Mouse (Mus musculus): ENCODE data around the gene Eln. TPM values are rescaled to one million over a fixed set of nuclear protein-coding genes. Genes with fewer than 3 reads are reported as not detected.

The Eln gene
- polyA plus RNA-seq, 1 experiment from 2014 or later = 81.1 TPM

DNA sequence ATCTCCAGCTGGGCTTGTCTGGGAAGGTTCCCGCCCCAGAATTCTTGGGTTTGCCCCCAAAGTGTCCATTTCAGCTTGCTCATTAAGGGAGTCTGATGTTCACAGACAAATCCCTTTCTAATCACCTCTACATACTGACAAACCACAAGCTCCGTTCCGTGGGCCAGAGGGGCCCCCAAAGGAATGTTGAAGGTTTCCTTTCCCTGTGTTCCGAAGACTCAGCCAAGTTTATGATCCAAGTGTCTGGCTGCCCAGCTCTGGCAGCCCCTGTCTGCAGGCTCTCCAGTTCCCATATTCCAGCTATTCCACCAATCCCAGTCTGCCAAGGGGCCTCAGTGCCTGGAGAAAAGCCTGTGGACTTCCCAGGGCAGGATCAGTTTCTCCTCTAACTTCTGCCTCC is 27.1 kb downstream of the Eln start:
- 36% methylated on average over 4 of the region's 4 CpGs for whole genome bisulfite sequencing
- peaks cover 54% of the 10 kb centered on the region for H3K36me3 ChIP-seq
- peaks cover 18% of the 10 kb centered on the region for H3K4me1 ChIP-seq
- H3K9ac ChIP-seq = peak overlapping the region; percentile 44; the same call in 1 of the 2 replicates
- no peak for ATAC-seq (ENCODE audit: insufficient number of reproducible peaks, insufficient read depth, low FRiP score, low TSS enrichment, low read depth)
- H3K4me3 ChIP-seq = no peak overlapping the region
- no peak overlapping the region for H3K4me2 ChIP-seq
- peak overlapping the region; percentile 41 for H3K27ac ChIP-seq
- no peaks in the 10 kb centered on the region for H3K9me3 ChIP-seq
- peaks cover 5% of the 10 kb centered on the region; the same call in 1 of the 2 replicates for H3K27me3 ChIP-seq

DNA sequence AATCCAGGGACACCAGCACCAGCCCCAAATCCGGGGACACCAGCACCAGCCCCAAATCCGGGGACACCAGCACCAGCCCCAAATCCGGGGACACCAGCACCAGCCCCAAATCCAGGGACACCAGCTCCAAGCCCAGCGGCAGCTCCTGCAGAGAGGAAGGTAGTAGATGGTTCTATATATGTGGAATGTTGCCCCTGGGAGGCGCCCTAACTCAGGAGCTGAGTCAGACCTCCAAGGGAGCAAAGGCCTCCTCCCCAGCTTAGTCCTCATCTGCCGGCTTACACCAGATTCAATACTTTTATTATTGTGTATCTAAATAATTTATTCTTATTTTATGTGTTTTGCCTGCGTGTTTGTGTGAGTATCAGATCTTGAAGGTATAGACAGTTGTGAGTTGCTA is 36.0 kb downstream of the Eln start:
- no peaks in the 10 kb centered on the region; the same call in 1 of the 2 replicates for H3K27me3 ChIP-seq
- H3K9me3 ChIP-seq = no peaks in the 10 kb centered on the region
- H3K4me2 ChIP-seq = no peak overlapping the region
- H3K9ac ChIP-seq = no peak overlapping the region
- WGBS = 69% methylated on average over 7 of the region's 7 CpGs
- peaks cover 72% of the 10 kb centered on the region for H3K36me3 ChIP-seq
- no peaks in the 10 kb centered on the region for H3K4me1 ChIP-seq
- no peak for ATAC-seq (ENCODE audit: insufficient number of reproducible peaks, insufficient read depth, low FRiP score, low TSS enrichment, low read depth)
- H3K27ac ChIP-seq = no peak overlapping the region
- H3K4me3 ChIP-seq = no peak overlapping the region

DNA sequence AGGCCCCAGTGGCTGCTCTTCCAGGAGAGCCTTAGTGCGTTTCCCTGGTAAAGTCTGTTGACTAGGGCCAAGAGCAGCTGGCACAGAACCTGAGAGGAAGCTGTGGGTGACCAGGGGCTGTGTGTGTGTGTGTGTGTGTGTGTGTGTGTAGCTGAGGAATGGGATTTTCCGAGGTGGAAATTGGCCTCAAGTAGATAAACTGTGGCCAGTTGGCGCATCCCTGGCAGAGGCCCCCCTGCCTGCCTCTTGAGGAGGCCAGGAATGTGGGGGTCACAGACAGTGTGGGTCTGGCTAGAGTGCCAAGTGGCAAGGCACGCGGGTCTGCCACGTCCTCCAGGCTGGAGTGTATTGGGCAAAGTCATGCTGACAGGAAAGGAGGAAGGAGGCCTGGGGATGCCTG is 37.8 kb downstream of the Eln start:
- ATAC-seq (ENCODE audit: insufficient number of reproducible peaks, insufficient read depth, low FRiP score, low TSS enrichment, low read depth) = no peak
- Histone ChIP-seq H3K4me2 (no peak overlapping the region), H3K9ac (no peak overlapping the region), H3K27me3 (no peaks in the 10 kb centered on the region; the same call in 1 of the 2 replicates), H3K27ac (no peak overlapping the region; the same call in 1 of the 2 replicates), H3K4me1 (no peaks in the 10 kb centered on the region), H3K36me3 (peaks cover 72% of the 10 kb centered on the region), H3K4me3 (no peak overlapping the region), H3K9me3 (no peaks in the 10 kb centered on the region)
- 62% methylated on average over 6 of the region's 6 CpGs for WGBS

GRCm38 (mm10) chr5:134704157-134704556 is 43.0 kb downstream of the Eln start:
- Histone ChIP-seq H3K4me1 (peaks cover 6% of the 10 kb centered on the region; the same call in 1 of the 2 replicates), H3K27ac (no peak overlapping the region), H3K36me3 (peaks cover 44% of the 10 kb centered on the region), H3K27me3 (no peaks in the 10 kb centered on the region; the same call in 1 of the 2 replicates), H3K4me2 (no peak overlapping the region), H3K9ac (no peak overlapping the region), H3K9me3 (no peaks in the 10 kb centered on the region), H3K4me3 (no peak overlapping the region)
- ATAC-seq (ENCODE audit: insufficient number of reproducible peaks, insufficient read depth, low FRiP score, low TSS enrichment, low read depth) = no peak

GRCm38 (mm10) chr5:134695539-134695938 is 51.6 kb downstream of the Eln start:
- ATAC-seq (ENCODE audit: insufficient number of reproducible peaks, insufficient read depth, low FRiP score, low TSS enrichment, low read depth) = no peak

DNA sequence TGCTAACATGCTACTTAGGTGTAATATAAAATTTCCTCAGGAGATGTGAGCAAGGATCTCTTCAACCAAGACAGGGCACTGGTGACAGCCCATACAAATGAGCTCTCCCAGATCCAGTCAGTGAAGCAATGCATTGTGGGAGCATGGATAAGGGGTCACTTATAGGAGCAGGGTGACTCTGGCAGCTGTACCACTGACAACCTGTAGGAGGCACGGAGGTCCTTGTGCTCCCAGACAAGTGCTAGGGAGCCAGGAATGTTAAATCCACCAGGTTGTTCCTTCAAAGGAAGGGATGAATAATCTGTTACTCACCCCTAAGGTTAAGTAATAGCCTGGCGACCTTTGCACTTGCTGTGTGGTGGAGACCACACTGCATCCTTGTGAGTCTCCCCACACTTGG is 52.0 kb downstream of the Eln start:
- no peaks in the 10 kb centered on the region for H3K36me3 ChIP-seq
- no peak for ATAC-seq (ENCODE audit: insufficient number of reproducible peaks, insufficient read depth, low FRiP score, low TSS enrichment, low read depth)
- H3K4me1 ChIP-seq = no peaks in the 10 kb centered on the region
- H3K4me2 ChIP-seq = no peak overlapping the region
- H3K4me3 ChIP-seq = no peak overlapping the region
- H3K9me3 ChIP-seq = no peaks in the 10 kb centered on the region
- H3K9ac ChIP-seq = no peak overlapping the region
- WGBS = 13% methylated on average over 2 of the region's 2 CpGs
- no peaks in the 10 kb centered on the region for H3K27me3 ChIP-seq
- no peak overlapping the region for H3K27ac ChIP-seq

More at GRCm38 (mm10) chr5:134695539-134695938, 51.6 kb downstream of the Eln start:
- no peaks in the 10 kb centered on the region for H3K9me3 ChIP-seq
- H3K27ac ChIP-seq = no peak overlapping the region
- no peak overlapping the region for H3K4me3 ChIP-seq
- WGBS = 52% methylated on average over 2 of the region's 2 CpGs
- no peaks in the 10 kb centered on the region for H3K36me3 ChIP-seq
- no peak overlapping the region for H3K9ac ChIP-seq
- no peak overlapping the region for H3K4me2 ChIP-seq
- peaks cover under 1% of the 10 kb centered on the region; the same call in 1 of the 2 replicates for H3K4me1 ChIP-seq
- H3K27me3 ChIP-seq = no peaks in the 10 kb centered on the region

- Histone ChIP-seq H3K27me3 (no peaks in the 10 kb centered on the region), H3K4me1 (no peaks in the 10 kb centered on the region), H3K36me3 (no peaks in the 10 kb centered on the region), H3K4me3 (no peak overlapping the region), H3K27ac (no peak overlapping the region), H3K9me3 (no peaks in the 10 kb centered on the region), H3K9ac (no peak overlapping the region), H3K4me2 (no peak overlapping the region)
- no peak for ATAC-seq (ENCODE audit: insufficient number of reproducible peaks, insufficient read depth, low FRiP score, low TSS enrichment, low read depth)
- 94% methylated on average over 1 of the region's 1 CpGs for WGBS
Observed at GRCm38 (mm10) chr5:134692704-134693103, 54.4 kb downstream of the Eln start.

DNA sequence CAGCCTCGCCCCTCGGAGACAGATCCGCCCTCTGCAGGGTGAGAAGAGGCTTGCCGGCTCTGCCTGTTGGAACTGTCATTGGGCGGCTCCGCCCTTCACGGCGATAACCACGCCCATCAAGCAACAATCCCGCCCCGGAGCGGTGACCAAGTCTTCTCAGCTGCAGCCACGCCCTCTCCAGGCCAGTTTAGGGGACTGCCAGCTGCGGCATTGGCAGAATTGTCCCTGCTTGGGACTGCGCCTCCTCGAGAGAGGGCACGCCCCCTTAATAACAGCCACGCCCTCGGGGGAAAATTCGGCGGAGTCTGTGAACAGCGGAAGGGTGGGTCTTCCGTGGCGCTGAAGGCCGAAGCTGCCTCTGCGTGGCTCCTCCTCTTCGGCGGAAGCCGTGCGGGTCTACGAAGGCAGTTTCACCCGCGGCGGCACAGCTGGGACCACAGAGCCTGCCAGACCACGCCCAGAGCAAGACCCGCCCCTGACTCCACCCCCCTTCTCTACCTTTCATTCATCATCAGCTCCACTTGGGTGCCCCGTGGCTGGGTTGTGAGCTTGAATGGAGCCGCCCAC is 58.3 kb downstream of the Eln start:
- ATAC-seq (ENCODE audit: insufficient number of reproducible peaks, insufficient read depth, low FRiP score, low TSS enrichment, low read depth) = peak; percentile 96
- peak overlapping the region; percentile 57 for H3K9ac ChIP-seq
- WGBS = under 1% methylated on average over 38 of the region's 38 CpGs

DNA sequence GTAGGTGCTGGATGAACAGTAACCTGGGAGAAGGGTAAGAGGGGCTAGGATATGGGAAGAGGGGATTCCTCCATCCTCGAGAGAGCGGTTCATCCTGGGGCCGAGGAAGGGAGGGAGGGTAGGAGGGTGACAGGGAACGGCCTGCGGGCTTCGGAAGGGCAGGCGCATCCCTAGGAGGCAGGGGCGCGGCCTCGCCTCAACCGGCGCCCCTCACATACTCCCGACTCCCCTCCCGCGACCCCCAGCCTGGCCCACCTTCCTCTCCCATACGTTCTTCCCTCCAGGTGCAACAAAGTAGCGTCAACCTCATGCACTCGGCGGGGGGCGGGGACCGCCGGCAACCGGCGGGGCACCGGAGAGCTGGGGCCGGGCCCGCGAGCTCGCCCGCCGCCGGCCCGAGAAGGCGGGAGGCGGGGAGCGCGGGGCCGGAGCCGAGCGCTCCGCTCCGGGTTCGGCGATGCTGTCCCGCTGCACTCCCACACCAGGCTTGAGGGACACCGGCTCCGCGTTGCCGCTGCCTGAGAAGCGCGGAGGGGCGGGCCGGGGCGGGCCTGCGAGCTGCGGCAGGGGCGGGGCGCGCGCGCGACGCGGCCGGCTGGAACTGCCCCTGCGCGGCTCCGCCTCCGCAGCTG is 58.9 kb downstream of the Eln start, which contains the start of gene Limk1:
Gene Limk1, minus strand, starts transcription at position 513 of the 632 bp plus-strand sequence.
- 2% methylated on average over 61 of the region's 69 CpGs for WGBS
- Histone ChIP-seq H3K27ac (peak within 1 kb of the TSS; percentile 69), H3K4me2 (peak within 1 kb of the TSS; percentile 82), H3K4me3 (peak within 1 kb of the TSS; percentile 84), H3K4me1 (peaks cover 9% of the 10 kb centered on the region), H3K9ac (peak within 1 kb of the TSS; percentile 88), H3K9me3 (no peaks in the 10 kb centered on the region), H3K36me3 (peaks cover 31% of the 10 kb centered on the region), H3K27me3 (no peaks in the 10 kb centered on the region)
- no peak for ATAC-seq (ENCODE audit: insufficient number of reproducible peaks, insufficient read depth, low FRiP score, low TSS enrichment, low read depth)

More for the DNA sequence above, 58.3 kb downstream of the Eln start:
- H3K4me1 ChIP-seq = peaks cover 9% of the 10 kb centered on the region
- H3K27ac ChIP-seq = peak overlapping the region; percentile 69
- no peaks in the 10 kb centered on the region for H3K27me3 ChIP-seq
- peak overlapping the region; percentile 82 for H3K4me2 ChIP-seq
- no peaks in the 10 kb centered on the region for H3K9me3 ChIP-seq
- H3K4me3 ChIP-seq = peak overlapping the region; percentile 84
- peaks cover 26% of the 10 kb centered on the region for H3K36me3 ChIP-seq

DNA sequence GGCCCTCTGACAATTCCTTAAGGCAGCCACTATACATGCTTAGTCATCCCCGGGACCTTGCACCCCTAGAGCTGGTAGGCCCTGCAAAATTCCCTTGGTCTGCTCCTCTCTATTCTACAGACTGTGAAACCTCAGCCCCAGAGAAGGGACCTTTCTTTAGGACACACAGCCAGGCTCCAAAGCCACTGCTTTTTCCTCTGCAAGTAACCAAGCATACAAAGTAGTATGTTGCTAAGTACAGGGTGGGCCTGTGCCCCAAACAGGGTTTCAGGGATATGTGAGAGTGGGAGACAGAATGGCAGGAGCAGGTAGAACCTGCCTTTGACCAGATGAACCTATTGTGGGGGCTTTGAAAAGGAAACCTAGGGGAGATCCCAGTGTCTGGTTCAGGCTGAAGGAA is 59.9 kb downstream of the Eln start:
- 81% methylated on average over 1 of the region's 1 CpGs for WGBS
- H3K9ac ChIP-seq = peak overlapping the region; percentile 88
- no peaks in the 10 kb centered on the region for H3K27me3 ChIP-seq
- H3K4me3 ChIP-seq = peak overlapping the region; percentile 84
- peaks cover 39% of the 10 kb centered on the region for H3K36me3 ChIP-seq
- peaks cover 9% of the 10 kb centered on the region for H3K4me1 ChIP-seq
- H3K9me3 ChIP-seq = no peaks in the 10 kb centered on the region
- H3K4me2 ChIP-seq = peak overlapping the region; percentile 82
- ATAC-seq (ENCODE audit: insufficient number of reproducible peaks, insufficient read depth, low FRiP score, low TSS enrichment, low read depth) = no peak
- H3K27ac ChIP-seq = no peak overlapping the region

DNA sequence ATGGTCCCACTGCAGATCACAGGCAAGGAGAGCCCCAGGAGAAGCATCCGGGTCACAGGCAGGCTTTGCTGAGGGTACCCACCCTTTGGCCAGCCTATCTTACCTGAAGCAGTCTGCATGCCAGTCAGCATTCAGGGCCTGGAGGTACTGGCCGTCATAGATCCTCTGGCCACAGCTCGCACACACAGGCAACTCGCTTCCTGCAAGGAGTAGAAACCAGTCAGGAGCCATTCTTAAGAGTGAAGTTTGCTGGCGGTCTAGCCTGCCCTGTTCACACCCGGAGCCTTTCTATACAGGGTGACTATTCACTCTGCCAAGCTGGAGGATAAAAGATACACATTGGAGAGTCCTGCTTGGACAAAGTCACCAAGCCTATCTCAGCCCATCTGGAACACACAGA is 60.6 kb downstream of the Eln start:
- H3K4me3 ChIP-seq = no peak overlapping the region
- peaks cover 39% of the 10 kb centered on the region for H3K36me3 ChIP-seq
- H3K9me3 ChIP-seq = no peaks in the 10 kb centered on the region
- no peak for ATAC-seq (ENCODE audit: insufficient number of reproducible peaks, insufficient read depth, low FRiP score, low TSS enrichment, low read depth)
- no peaks in the 10 kb centered on the region for H3K27me3 ChIP-seq
- 88% methylated on average over 6 of the region's 6 CpGs for WGBS
- no peak overlapping the region for H3K27ac ChIP-seq
- H3K9ac ChIP-seq = no peak overlapping the region
- no peak overlapping the region for H3K4me2 ChIP-seq
- H3K4me1 ChIP-seq = peaks cover 9% of the 10 kb centered on the region

GRCm38 (mm10) chr5:134684398-134684797 is 62.7 kb downstream of the Eln start:
- H3K9ac ChIP-seq = no peak overlapping the region
- no peak overlapping the region for H3K27ac ChIP-seq
- peaks cover 13% of the 10 kb centered on the region for H3K4me1 ChIP-seq
- no peak overlapping the region for H3K4me2 ChIP-seq
- H3K9me3 ChIP-seq = no peaks in the 10 kb centered on the region
- H3K4me3 ChIP-seq = no peak overlapping the region
- no peaks in the 10 kb centered on the region for H3K27me3 ChIP-seq
- ATAC-seq (ENCODE audit: insufficient number of reproducible peaks, insufficient read depth, low FRiP score, low TSS enrichment, low read depth) = no peak
- WGBS = 82% methylated on average over 2 of the region's 2 CpGs
- H3K36me3 ChIP-seq = peaks cover 47% of the 10 kb centered on the region
